Mouse (Mus musculus) neural tube, embryonic 14.5 days (tissue): ENCODE measurements around the gene Insm1. TPM values are rescaled to one million over a fixed set of nuclear protein-coding genes. Genes with fewer than 3 reads are reported as not detected.

Experiments used
- ATAC-seq: fragments of 200-750 bp; cut with Nextera tagmentation; 2 replicates; pipeline ENCODE4 v1.8.0; 2017; ENCODE audit warnings: low read depth, mild to moderate bottlenecking, moderate TSS enrichment, moderate library complexity
- H3K27ac ChIP-seq: fragments of 300-500 bp; sonication (generic); 2 replicates; pipeline ENCODE4 v1.5.1; 2014; ENCODE audit warnings: low read depth, mild to moderate bottlenecking, control low read depth, low read length, moderate library complexity, mixed read lengths
- H3K27me3 ChIP-seq: fragments of 300-500 bp; sonication (generic); 2 replicates; pipeline ENCODE4 v1.6.1; 2014; ENCODE audit warnings: low read length; ENCODE audit not compliant: control insufficient read depth, insufficient read depth
- H3K36me3 ChIP-seq: fragments of 300-500 bp; sonication (generic); 2 replicates; pipeline ENCODE4 v1.6.1; 2014; ENCODE audit warnings: low read length, mixed read lengths; ENCODE audit not compliant: control insufficient read depth, insufficient read depth
- H3K4me1 ChIP-seq: fragments of 300-500 bp; sonication (generic); 2 replicates; pipeline ENCODE4 v1.6.1; 2014; ENCODE audit warnings: low read length; ENCODE audit not compliant: control insufficient read depth, insufficient read depth
- H3K4me2 ChIP-seq: fragments of 300-500 bp; sonication (generic); 2 replicates; pipeline ENCODE4 v1.6.1; 2014; ENCODE audit warnings: mild to moderate bottlenecking, low read depth, low read length, control low read depth
- H3K4me3 ChIP-seq: fragments of 300-500 bp; sonication (generic); 2 replicates; pipeline ENCODE4 v1.5.1; 2014; ENCODE audit warnings: low read depth, low read length, control low read depth, mixed read lengths
- H3K9ac ChIP-seq: fragments of 300-500 bp; sonication (generic); replicated peaks from 2 replicates; pipeline ENCODE4 v1.6.1; 2014; ENCODE audit warnings: low read depth, mild to moderate bottlenecking, control low read depth, low read length, mixed read lengths
- H3K9me3 ChIP-seq: fragments of 300-500 bp; sonication (generic); 2 replicates; pipeline ENCODE4 v1.6.1; 2016; ENCODE audit warnings: low read length; ENCODE audit not compliant: control insufficient read depth
- WGBS: fragments of 180-500 bp; shearing (Covaris S2); extraction: QIAGEN DNeasy Blood & Tissue Kit; methylation state at CpG from one replicate; pipeline ENCODE4 v1.1.7; 2014; 5-methylcytosine and 5-hydroxymethylcytosine counted together
- polyA plus RNA-seq: library from polyadenylated mRNA; unstranded; fragments of >200 nt; fragmentation: Nextera tagmentation; extraction: Ambion mirVana; gene quantifications from 2 replicates; pipeline ENCODE4 v1.2.1, GENCODE M21; 2014

Gene Insm1
- polyA plus RNA-seq, result 1.4 and 1.8 TPM in 2 replicates

DNA sequence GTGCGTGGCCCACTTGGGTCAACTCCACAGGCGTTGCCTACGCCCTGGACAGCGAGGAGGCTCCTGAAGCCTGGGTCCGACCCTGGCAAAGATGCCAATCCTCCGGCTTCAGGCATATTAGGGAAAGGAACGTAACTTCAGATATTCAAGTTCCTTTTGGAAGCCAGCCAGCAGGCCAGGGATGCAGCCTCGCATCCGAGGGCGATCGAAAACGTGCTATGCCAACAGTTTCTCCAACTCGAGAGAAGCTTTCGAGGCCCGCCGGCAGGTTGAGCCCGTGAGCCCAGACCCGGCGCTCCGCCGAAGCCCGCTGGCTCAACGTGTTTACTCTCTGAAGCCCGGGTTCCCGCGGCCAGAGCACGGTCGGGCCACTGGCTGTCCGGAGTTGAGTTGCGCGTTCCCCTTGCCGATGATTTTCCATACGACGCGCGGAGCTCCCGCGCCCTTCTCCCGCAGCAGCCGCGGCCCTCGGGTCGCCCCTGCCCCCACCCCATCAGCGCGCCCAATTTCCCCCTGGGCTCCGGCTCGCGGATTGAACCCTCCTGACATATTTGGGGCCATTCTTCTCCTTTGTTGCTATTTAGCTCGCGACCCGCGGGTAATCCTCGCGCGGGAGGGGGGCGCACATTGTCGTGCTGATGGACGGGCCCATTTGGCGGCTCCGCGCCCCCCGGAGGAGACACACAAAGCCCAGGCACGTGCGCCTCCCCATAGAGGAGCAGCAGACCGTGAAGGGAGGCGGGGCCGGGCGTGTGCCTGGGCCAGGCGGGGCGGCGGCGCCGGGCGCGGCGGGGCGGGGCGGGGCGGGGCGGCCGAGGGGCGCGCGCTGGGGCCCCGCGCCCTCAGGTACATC is at the start of gene Insm1:
Insm1 (plus strand) TSS at position 846 of the 853 bp plus-strand sequence.
- H3K4me3 ChIP-seq, result peak within 1 kb of the TSS; percentile 71
- peak within 1 kb of the TSS; percentile 87 for H3K9ac ChIP-seq
- H3K4me1 ChIP-seq, result peaks cover 18% of the 10 kb centered on the region; the same call in 1 of the 2 replicates
- H3K9me3 ChIP-seq, result no peaks in the 10 kb centered on the region
- H3K36me3 ChIP-seq, result no peaks in the 10 kb centered on the region
- H3K27ac ChIP-seq, result peak within 1 kb of the TSS; percentile 90
- peak; percentile 69 for ATAC-seq
- peaks cover 20% of the 10 kb centered on the region for H3K27me3 ChIP-seq
- H3K4me2 ChIP-seq, result peak within 1 kb of the TSS; percentile 91
- under 1% methylated on average over 68 of the region's 86 CpGs for whole genome bisulfite sequencing

DNA sequence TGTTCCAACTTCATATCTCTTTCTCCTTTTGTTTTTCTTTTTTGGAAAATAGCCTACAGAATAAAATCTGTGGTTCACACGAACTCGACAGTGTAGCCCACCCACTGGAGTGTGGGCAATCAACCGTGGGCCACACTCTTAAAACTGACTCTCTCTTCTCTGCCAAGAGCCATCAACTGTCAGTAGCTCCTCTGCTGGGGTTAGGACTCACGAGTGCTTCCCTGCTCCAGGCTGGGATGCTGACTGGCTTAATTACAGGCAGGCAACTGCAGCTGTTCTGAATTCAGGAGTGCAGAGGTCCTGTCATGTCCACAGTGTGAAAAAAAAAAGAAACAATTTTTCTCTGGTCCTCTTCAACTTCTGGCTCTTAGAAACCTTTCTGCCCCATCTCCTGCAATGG is 49.6 kb upstream of the Insm1 start:
- ATAC-seq, result no peak
- Histone ChIP-seq H3K9ac (no peak overlapping the region), H3K36me3 (no peaks in the 10 kb centered on the region), H3K27ac (no peak overlapping the region), H3K4me1 (0 out of 2 replicates have a peak, but pooled peaks cover 2% of the 10 kb centered on the region), H3K4me3 (no peak overlapping the region), H3K4me2 (no peak overlapping the region), H3K9me3 (no peaks in the 10 kb centered on the region), H3K27me3 (no peaks in the 10 kb centered on the region)
- 53% methylated on average over 4 of the region's 4 CpGs for WGBS

DNA sequence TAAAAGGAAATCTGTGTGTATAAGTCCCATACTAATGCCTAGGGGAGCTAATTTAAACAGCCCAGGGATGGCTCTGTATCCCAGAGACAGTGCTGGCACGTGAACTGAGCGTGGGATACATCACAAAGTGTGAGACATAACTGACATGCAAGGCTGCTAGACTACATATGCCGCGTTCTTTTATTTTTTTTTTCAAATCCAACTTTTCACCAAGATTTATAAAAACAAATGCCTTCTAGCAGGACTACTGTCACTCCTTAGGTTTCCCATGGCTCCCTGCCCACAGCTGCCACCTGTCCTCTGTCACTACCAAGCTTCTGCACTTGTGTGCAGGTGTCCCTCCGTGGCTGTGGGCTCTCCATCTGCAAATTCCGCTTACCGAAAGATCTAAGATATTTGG is 47.5 kb upstream of the Insm1 start:
- no peaks in the 10 kb centered on the region for H3K4me1 ChIP-seq
- no peak overlapping the region for H3K4me2 ChIP-seq
- no peaks in the 10 kb centered on the region for H3K27me3 ChIP-seq
- no peak overlapping the region for H3K9ac ChIP-seq
- no peak for ATAC-seq
- H3K4me3 ChIP-seq, result no peak overlapping the region
- no peak overlapping the region for H3K27ac ChIP-seq
- no peaks in the 10 kb centered on the region for H3K9me3 ChIP-seq
- 89% methylated on average over 7 of the region's 7 CpGs for WGBS
- no peaks in the 10 kb centered on the region for H3K36me3 ChIP-seq

DNA sequence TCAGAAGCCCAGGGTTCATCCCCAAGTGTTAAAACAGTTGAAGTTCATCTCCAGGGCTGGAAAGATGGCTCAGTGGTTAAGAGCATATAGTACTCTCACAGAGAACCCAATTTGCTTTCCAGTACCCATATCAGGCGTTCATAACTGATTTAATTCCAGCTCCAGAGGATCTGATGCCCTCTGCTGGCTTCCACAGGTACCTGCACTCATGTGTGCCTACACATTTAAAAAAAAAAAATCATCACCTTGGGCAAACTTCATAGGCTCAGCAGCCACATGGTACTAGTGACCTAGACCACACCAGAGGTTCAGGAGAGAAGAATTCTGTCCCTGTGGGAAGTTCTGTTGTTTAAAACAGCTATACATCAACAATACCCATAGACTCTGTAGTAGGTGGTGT is 43.0 kb upstream of the Insm1 start:
- whole genome bisulfite sequencing, result 78% methylated on average over 1 of the region's 1 CpGs
- Histone ChIP-seq H3K27me3 (no peaks in the 10 kb centered on the region), H3K36me3 (no peaks in the 10 kb centered on the region), H3K9ac (no peak overlapping the region), H3K4me2 (no peak overlapping the region), H3K4me3 (no peak overlapping the region), H3K27ac (no peak overlapping the region), H3K4me1 (no peaks in the 10 kb centered on the region), H3K9me3 (no peaks in the 10 kb centered on the region)
- no peak for ATAC-seq

DNA sequence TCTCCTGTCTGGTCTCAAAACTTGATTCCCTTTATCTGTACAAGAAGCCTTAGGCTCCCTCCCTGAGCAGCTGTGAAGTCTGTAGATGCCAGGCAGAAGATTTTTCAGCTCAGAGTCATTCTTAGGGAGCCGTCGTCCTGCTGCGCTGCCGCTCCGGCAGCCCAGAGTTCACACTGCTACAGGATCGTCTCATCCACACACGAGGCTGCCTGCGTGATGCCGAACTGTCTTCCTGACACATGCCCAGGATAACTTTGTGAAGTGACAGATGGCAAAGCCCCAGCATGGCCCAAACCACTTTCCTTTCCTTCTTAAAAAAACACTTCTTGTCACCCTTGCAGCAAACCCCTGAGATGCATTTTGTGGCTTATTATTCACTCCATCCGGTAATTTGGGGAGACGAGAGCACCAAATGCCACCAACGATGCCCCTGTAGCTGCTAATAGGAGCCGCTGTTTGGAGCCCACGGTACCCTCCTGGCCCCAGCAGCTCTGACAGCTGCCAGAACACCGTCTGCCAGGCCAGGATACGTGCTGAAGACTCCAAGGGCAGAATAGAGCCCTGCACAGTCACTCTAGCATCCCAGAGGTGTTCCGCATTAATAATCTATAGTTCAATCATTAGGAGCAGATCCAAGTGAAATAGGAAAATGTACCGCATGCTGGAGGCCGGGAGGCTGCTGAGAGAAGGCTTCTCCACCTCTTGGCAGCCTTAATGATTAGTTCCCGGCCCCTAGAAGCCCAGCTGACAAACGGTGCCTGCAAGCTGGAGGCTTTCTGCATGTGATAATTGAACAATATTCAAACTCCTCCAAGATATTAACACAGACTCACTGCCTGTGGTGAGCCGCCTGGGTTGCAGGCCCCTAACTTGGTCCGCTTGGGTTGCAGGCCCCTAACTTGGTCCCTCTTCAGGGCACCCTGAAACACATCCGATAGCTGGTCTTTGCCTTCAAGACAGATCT is 37.6 kb upstream of the Insm1 start:
- no peak overlapping the region for H3K4me3 ChIP-seq
- WGBS, result 66% methylated on average over 24 of the region's 24 CpGs
- no peaks in the 10 kb centered on the region for H3K9me3 ChIP-seq
- ATAC-seq, result no peak
- H3K36me3 ChIP-seq, result no peaks in the 10 kb centered on the region
- no peak overlapping the region for H3K27ac ChIP-seq
- H3K27me3 ChIP-seq, result no peaks in the 10 kb centered on the region
- no peak overlapping the region for H3K9ac ChIP-seq
- H3K4me1 ChIP-seq, result peaks cover 3% of the 10 kb centered on the region; the same call in 1 of the 2 replicates
- no peak overlapping the region for H3K4me2 ChIP-seq

DNA sequence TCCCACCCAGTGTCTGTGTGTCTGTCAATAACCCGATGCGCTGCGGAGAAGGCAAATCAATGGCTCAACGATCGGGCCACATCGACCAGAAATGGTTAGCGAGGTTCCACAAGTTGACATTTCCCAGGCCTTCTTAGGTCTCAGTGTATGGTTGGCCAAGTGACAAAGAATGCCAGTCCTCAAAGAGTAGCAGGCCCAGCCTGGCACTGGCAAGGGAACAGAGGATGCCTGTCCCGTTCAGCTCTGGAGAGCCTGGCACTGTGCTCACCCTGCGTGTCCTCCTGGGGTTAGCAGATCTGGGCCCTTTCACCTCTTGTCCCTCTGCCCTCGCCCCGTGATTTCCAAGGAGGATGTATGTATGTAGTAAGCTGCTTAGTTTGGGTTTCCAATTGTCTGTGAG is 25.6 kb upstream of the Insm1 start:
- Histone ChIP-seq H3K9me3 (no peaks in the 10 kb centered on the region), H3K4me3 (no peak overlapping the region), H3K4me1 (no peaks in the 10 kb centered on the region), H3K4me2 (no peak overlapping the region), H3K27me3 (no peaks in the 10 kb centered on the region), H3K36me3 (no peaks in the 10 kb centered on the region), H3K9ac (no peak overlapping the region), H3K27ac (no peak overlapping the region)
- WGBS, result 93% methylated on average over 11 of the region's 11 CpGs
- ATAC-seq, result no peak

DNA sequence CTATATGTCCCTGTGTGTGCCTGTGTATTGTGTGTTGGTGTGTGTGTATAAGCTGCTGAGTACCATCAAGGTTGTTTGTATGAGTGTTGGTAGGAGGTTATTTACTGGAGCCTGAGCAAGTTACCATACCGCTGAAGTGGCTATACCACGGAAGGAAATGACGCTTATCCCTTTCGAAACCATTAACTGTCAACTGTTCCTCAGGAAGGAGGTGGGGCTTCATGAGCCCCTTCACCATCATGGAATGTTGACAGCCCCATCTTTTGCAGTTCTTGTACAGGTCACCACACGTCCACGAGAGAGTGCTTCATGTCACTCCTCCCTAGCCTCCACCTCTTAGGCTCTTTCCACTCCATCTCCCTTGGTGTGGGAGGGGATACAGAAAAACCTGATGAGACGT is 23.8 kb upstream of the Insm1 start:
- no peak for ATAC-seq
- H3K9ac ChIP-seq, result no peak overlapping the region
- WGBS, result 86% methylated on average over 7 of the region's 7 CpGs

DNA sequence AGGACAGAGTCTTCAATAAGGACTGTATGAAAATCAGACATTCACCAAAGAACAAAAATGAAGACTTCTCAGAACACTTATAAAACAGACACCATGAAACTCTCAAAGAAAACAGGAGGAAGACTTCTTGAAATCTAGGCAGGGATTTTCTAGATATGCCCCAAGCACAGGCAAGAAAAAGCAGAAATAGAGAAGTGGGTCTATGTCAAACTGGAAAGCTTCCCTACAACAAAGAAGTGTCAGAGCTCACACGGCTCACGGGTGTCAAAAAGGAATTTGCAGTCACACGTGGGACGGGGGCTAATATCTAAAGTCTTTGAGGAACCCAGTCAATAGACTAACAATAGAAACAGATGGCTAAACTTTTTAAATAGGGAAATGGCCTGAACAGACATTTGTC is 10.8 kb upstream of the Insm1 start:
- no peak overlapping the region for H3K4me3 ChIP-seq
- no peak overlapping the region for H3K9ac ChIP-seq
- H3K9me3 ChIP-seq, result no peaks in the 10 kb centered on the region
- no peaks in the 10 kb centered on the region for H3K36me3 ChIP-seq
- H3K27me3 ChIP-seq, result 0 out of 2 replicates have a peak, but pooled peaks cover 2% of the 10 kb centered on the region
- H3K4me2 ChIP-seq, result no peak overlapping the region
- WGBS, result 25% methylated on average over 4 of the region's 4 CpGs
- no peak for ATAC-seq
- no peaks in the 10 kb centered on the region for H3K4me1 ChIP-seq
- H3K27ac ChIP-seq, result no peak overlapping the region

More for the DNA sequence above, 23.8 kb upstream of the Insm1 start:
- no peaks in the 10 kb centered on the region for H3K27me3 ChIP-seq
- no peaks in the 10 kb centered on the region for H3K9me3 ChIP-seq
- H3K4me3 ChIP-seq, result no peak overlapping the region
- no peak overlapping the region for H3K27ac ChIP-seq
- no peak overlapping the region for H3K4me2 ChIP-seq
- no peaks in the 10 kb centered on the region for H3K36me3 ChIP-seq
- no peaks in the 10 kb centered on the region for H3K4me1 ChIP-seq
